Mouse (Mus musculus) ES-Bruce4 (cell line): ENCODE results near the gene Atxn1. TPM values are rescaled to one million over a fixed set of nuclear protein-coding genes. Genes with fewer than 3 reads are reported as not detected.

ENCODE experiments used
- H3K27ac ChIP-seq: 2 replicates; pipeline ENCODE4 v1.5.1; 2012; ENCODE audit warnings: low read length, inconsistent platforms; ENCODE audit not compliant: insufficient read depth
- H3K27me3 ChIP-seq: 2 replicates; pipeline ENCODE4 v1.6.1; 2012; ENCODE audit warnings: mild to moderate bottlenecking, low read length, inconsistent platforms; ENCODE audit not compliant: control insufficient read depth, poor library complexity, insufficient read depth, severe bottlenecking
- H3K36me3 ChIP-seq: 2 replicates; pipeline ENCODE4 v1.6.1; 2012; ENCODE audit warnings: inconsistent platforms, mild to moderate bottlenecking, low read length, moderate library complexity; ENCODE audit not compliant: control insufficient read depth, poor library complexity, insufficient read depth, severe bottlenecking
- H3K4me1 ChIP-seq: one replicate; pipeline ENCODE4 v1.8.1; 2011; ENCODE audit warnings: low read length; ENCODE audit not compliant: control insufficient read depth, insufficient read depth
- H3K4me3 ChIP-seq: 2 replicates; pipeline ENCODE4 v1.5.1; 2011; ENCODE audit warnings: low read depth, mild to moderate bottlenecking, low read length
- H3K9ac ChIP-seq: 2 replicates; pipeline ENCODE4 v1.6.1; 2012; ENCODE audit warnings: low read depth, mild to moderate bottlenecking, inconsistent platforms; ENCODE audit not compliant: poor library complexity, severe bottlenecking
- H3K9me3 ChIP-seq: replicated peaks from 2 replicates; pipeline ENCODE4 v1.6.1; 2012; ENCODE audit warnings: mild to moderate bottlenecking, low read length, inconsistent platforms; ENCODE audit not compliant: control insufficient read depth, poor library complexity, insufficient read depth, severe bottlenecking
- CTCF ChIP-seq: IDR thresholded peaks from one replicate; pipeline ENCODE4 v1.8.1; 2011; ENCODE audit warnings: low read depth, low read length
- EP300 ChIP-seq: IDR thresholded peaks from 2 replicates; pipeline ENCODE4 v1.6.1; 2011; ENCODE audit warnings: low read depth, low read length; ENCODE audit not compliant: insufficient read depth
- POLR2A ChIP-seq: IDR thresholded peaks from one replicate; pipeline ENCODE4 v1.8.1; 2011; ENCODE audit warnings: low read length; ENCODE audit not compliant: insufficient read depth
- polyA plus RNA-seq: library from polyadenylated mRNA; stranded (reverse); fragments of >200 nt; gene quantifications from 2 replicates; pipeline ENCODE4 v1.2.4, GENCODE M21; 2011; ENCODE audit warnings: low read depth; ENCODE audit not compliant: missing spikeins, insufficient read depth, insufficient read length

Gene Atxn1
- polyA plus RNA-seq, 1 experiment, result 10.1 TPM

GRCm38 (mm10) chr13:45904456-45904855, 60.4 kb downstream of the Atxn1 start:
- Histone ChIP-seq H3K4me1 (no peaks in the 10 kb centered on the region), H3K27ac (no peak overlapping the region), H3K27me3 (no peaks in the 10 kb centered on the region), H3K36me3 (no peaks in the 10 kb centered on the region), H3K4me3 (no peak overlapping the region), H3K9me3 (peaks cover 2% of the 10 kb centered on the region; the same call in 1 of the 2 replicates), H3K9ac (no peak overlapping the region)
- TF ChIP-seq POLR2A (no peak), EP300 (no peak), CTCF (no peak)

- H3K36me3 ChIP-seq, result no peaks in the 10 kb centered on the region
- no peak overlapping the region for H3K4me3 ChIP-seq
- H3K27ac ChIP-seq, result no peak overlapping the region
- H3K27me3 ChIP-seq, result no peaks in the 10 kb centered on the region
- peaks cover 2% of the 10 kb centered on the region; the same call in 1 of the 2 replicates for H3K9me3 ChIP-seq
- no peak for TF ChIP-seq EP300
- no peak for TF ChIP-seq POLR2A
- no peak for TF ChIP-seq CTCF
- H3K4me1 ChIP-seq, result no peaks in the 10 kb centered on the region
- no peak overlapping the region for H3K9ac ChIP-seq
These were observed 61.1 kb downstream of the Atxn1 start for GRCm38 (mm10) chr13:45903519-45904274.

- Histone ChIP-seq H3K4me3 (no peak overlapping the region), H3K9me3 (peaks cover 2% of the 10 kb centered on the region; the same call in 1 of the 2 replicates), H3K36me3 (no peaks in the 10 kb centered on the region), H3K4me1 (no peaks in the 10 kb centered on the region), H3K27me3 (no peaks in the 10 kb centered on the region), H3K27ac (no peak overlapping the region), H3K9ac (no peak overlapping the region)
- no peak for TF ChIP-seq POLR2A
- TF ChIP-seq EP300, result no peak
- no peak for TF ChIP-seq CTCF
These were observed 62.4 kb downstream of the Atxn1 start for GRCm38 (mm10) chr13:45902457-45902856.

GRCm38 (mm10) chr13:45900776-45901175, 64.0 kb downstream of the Atxn1 start:
- Histone ChIP-seq H3K9ac (no peak overlapping the region), H3K27ac (no peak overlapping the region), H3K27me3 (no peaks in the 10 kb centered on the region), H3K4me3 (no peak overlapping the region), H3K36me3 (no peaks in the 10 kb centered on the region), H3K4me1 (no peaks in the 10 kb centered on the region), H3K9me3 (peaks cover 2% of the 10 kb centered on the region; the same call in 1 of the 2 replicates)
- TF ChIP-seq POLR2A, result no peak
- no peak for TF ChIP-seq EP300
- TF ChIP-seq CTCF, result no peak

- Histone ChIP-seq H3K9me3 (peaks cover 2% of the 10 kb centered on the region; the same call in 1 of the 2 replicates), H3K27me3 (no peaks in the 10 kb centered on the region), H3K4me3 (no peak overlapping the region), H3K27ac (no peak overlapping the region), H3K4me1 (no peaks in the 10 kb centered on the region), H3K9ac (no peak overlapping the region), H3K36me3 (no peaks in the 10 kb centered on the region)
- TF ChIP-seq POLR2A (no peak), CTCF (no peak), EP300 (no peak)
These were observed 67.2 kb downstream of the Atxn1 start for GRCm38 (mm10) chr13:45897571-45897970.

- Histone ChIP-seq H3K4me1 (no peaks in the 10 kb centered on the region), H3K4me3 (no peak overlapping the region), H3K27me3 (no peaks in the 10 kb centered on the region), H3K27ac (no peak overlapping the region), H3K36me3 (no peaks in the 10 kb centered on the region), H3K9ac (no peak overlapping the region), H3K9me3 (no peaks in the 10 kb centered on the region)
- no peak for TF ChIP-seq POLR2A
- no peak for TF ChIP-seq EP300
- TF ChIP-seq CTCF, result no peak
These were observed 70.0 kb downstream of the Atxn1 start for GRCm38 (mm10) chr13:45894760-45895159.
